Mouse (Mus musculus) cerebellum, adult 2 months (tissue): ENCODE results near the gene Irs2.

Experiments used
- CTCF ChIP-seq: fragments of 200-500 bp; IDR thresholded peaks from 2 replicates; pipeline ENCODE4 v1.5.1; 2011; ENCODE audit warnings: low read depth, mild to moderate bottlenecking, control low read depth, low read length, moderate library complexity, borderline replicate concordance; ENCODE audit not compliant: insufficient read depth
- POLR2A ChIP-seq: fragments of 200-500 bp; IDR thresholded peaks from 2 replicates; pipeline ENCODE4 v1.6.1; 2011; ENCODE audit warnings: low read length, control low read depth, borderline replicate concordance; ENCODE audit not compliant: insufficient read depth

GRCm38 (mm10) chr8:10970496-10971456 is 37.5 kb downstream of the Irs2 start:
- TF ChIP-seq POLR2A: no peak
- TF ChIP-seq CTCF: no peak
